Mouse (Mus musculus) liver, adult 2 months (tissue): ENCODE data around the gene Zfp934.
"Not testable (repeated sequence)": the region's sequence is repeated elsewhere in the genome, so short reads cannot be mapped to it uniquely, and the experiment has no call there.

Source experiments
- CTCF ChIP-seq: fragments of 200-500 bp; IDR thresholded peaks from 2 replicates; pipeline ENCODE4 v1.5.1; 2011; ENCODE audit warnings: low read depth, low read length, control low read depth
- POLR2A ChIP-seq: fragments of 200-500 bp; IDR thresholded peaks from 2 replicates; pipeline ENCODE4 v1.6.1; 2011; ENCODE audit warnings: low read length, control low read depth; ENCODE audit not compliant: insufficient read depth; ENCODE audit errors: extremely low read depth

DNA sequence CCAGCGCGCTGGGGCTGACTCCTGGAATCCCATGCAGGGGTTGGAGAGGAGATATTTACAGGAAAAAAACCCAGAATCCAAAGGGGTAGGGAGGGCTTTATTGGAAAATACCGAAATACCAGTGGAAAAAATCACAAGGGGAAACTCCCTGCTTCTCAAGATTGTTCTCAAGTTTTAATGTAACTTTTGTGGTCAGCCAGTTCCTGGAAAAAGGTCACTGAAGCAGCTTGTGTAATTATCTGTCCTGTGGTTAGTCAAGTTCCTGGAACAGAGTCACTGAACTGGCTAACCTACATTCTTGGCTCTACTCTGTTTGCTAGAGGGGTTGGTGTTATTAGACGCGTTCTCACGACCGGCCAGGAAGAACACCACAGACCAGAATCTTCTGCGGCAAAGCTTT, 98.3 kb downstream of the Zfp934 start:
- TF ChIP-seq CTCF, POLR2A: not testable (repeated sequence)
